Mouse (Mus musculus): Measurements from ENCODE around the gene Smim5.

The Smim5 gene

GRCm38 (mm10) chr11:115898446-115898845, 1.3 kb upstream of the Smim5 start:
- DNase-seq = peak; percentile 25 to 33

- DNase-seq = peak; percentile 78 to 81
These were observed 880 bp upstream of the Smim5 start for GRCm38 (mm10) chr11:115898886-115899285.

- DNase-seq = no peak
These were observed 983 bp downstream of the Smim5 start for GRCm38 (mm10) chr11:115900561-115901337.

GRCm38 (mm10) chr11:115901338-115902161, 1.8 kb downstream of the Smim5 start:
- no peak for DNase-seq

GRCm38 (mm10) chr11:115902177-115902576, 2.4 kb downstream of the Smim5 start:
- DNase-seq = no peak

GRCm38 (mm10) chr11:115902831-115903230, 3.1 kb downstream of the Smim5 start:
- DNase-seq = peak in 1 of 2 experiments; percentile 34

GRCm38 (mm10) chr11:115903384-115904230, 3.8 kb downstream of the Smim5 start:
- DNase-seq = no peak

- no peak for DNase-seq
These were observed 4.6 kb downstream of the Smim5 start for GRCm38 (mm10) chr11:115904231-115904955.

GRCm38 (mm10) chr11:115904956-115905790, 5.4 kb downstream of the Smim5 start:
- DNase-seq = no peak

GRCm38 (mm10) chr11:115906116-115906515, 6.3 kb downstream of the Smim5 start:
- no peak for DNase-seq

GRCm38 (mm10) chr11:115906521-115906920, 6.8 kb downstream of the Smim5 start:
- DNase-seq = no peak

GRCm38 (mm10) chr11:115911134-115911561, 11.4 kb downstream of the Smim5 start:
- DNase-seq = no peak

- DNase-seq = no peak
These were observed 12.0 kb downstream of the Smim5 start, which contains the start of gene Smim6 for GRCm38 (mm10) chr11:115911632-115912376. Gene Smim6, plus strand, starts transcription at chr11:115912017.

GRCm38 (mm10) chr11:115916579-115916978, 16.8 kb downstream of the Smim5 start:
- DNase-seq = no peak

- no peak for DNase-seq
These were observed 18.9 kb downstream of the Smim5 start for GRCm38 (mm10) chr11:115918637-115919036.

GRCm38 (mm10) chr11:115919073-115919472, 19.3 kb downstream of the Smim5 start:
- DNase-seq = no peak

GRCm38 (mm10) chr11:115920110-115920818, 20.5 kb downstream of the Smim5 start:
- DNase-seq = peak; percentile 77 to 81

GRCm38 (mm10) chr11:115921986-115922385, 22.2 kb downstream of the Smim5 start:
- no peak for DNase-seq

- DNase-seq = peak; percentile 50 to 59
These were observed 29.3 kb downstream of the Smim5 start for GRCm38 (mm10) chr11:115929031-115929430.

- DNase-seq = peak; percentile 54 to 58
These were observed 30.1 kb downstream of the Smim5 start for GRCm38 (mm10) chr11:115929818-115930217.

Measured in B cell, adult 2 months (primary cell).